Mouse (Mus musculus): ENCODE results near the gene Bgn.

Gene Bgn

DNA sequence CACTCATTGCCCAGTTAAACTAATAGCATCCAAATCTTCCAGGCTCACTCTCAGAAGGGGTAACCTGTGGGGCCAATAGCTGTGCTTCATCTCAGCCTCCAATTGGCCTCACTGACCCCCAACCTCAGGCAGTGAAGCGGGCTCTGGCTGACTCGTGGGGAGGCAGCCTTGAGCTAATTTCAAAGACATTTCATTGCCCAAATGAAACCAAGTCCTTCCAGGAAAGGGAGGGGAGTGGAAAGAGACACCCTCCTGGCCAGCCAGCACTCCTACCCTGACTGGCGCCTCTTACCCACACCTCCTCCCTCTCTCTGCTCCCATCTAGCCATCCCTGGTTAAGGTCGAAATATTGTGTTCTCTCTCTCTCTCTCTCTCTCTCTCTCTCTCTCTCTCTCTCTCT, 6.8 kb downstream of the Bgn start:
- DNase-seq (ENCODE audit: low read depth, low spot score): no peak

DNA sequence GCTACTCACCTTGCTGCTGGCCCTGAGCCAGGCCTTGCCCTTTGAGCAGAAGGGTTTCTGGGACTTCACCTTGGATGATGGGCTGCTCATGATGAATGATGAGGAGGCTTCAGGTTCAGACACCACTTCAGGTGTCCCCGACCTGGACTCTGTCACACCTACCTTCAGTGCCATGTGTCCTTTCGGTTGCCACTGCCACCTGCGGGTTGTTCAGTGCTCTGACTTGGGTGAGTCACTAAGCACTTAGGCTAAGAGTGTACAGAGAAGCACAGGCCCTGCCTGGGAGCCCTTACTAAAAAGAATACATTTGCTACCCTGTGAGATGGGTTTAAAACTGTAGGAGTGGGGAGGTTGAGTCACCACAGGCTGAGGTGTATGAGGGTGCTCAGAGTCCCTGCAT, 7.4 kb downstream of the Bgn start:
- DNase-seq (ENCODE audit: low read depth, low spot score): no peak

DNA sequence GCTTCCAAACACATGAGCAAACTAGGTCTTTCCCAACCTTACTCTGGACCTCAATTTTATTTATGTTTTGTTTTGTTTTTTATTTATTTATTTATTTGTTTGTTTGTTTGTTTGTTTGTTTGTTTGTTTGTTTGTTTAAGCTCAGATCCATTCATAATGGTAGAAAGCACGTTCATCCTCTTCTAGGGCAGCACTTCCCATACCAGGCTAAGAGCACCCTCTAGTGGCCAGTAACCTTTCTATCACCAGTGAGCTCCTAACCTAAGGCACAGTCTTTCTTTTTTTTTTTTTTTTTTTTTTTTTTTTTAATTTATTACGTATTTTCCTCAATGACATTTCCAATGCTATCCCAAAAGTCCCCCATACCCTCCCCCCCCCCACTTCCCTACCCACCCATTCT, 10.2 kb downstream of the Bgn start:
- DNase-seq (ENCODE audit: low read depth, low spot score): peak; percentile 76

DNA sequence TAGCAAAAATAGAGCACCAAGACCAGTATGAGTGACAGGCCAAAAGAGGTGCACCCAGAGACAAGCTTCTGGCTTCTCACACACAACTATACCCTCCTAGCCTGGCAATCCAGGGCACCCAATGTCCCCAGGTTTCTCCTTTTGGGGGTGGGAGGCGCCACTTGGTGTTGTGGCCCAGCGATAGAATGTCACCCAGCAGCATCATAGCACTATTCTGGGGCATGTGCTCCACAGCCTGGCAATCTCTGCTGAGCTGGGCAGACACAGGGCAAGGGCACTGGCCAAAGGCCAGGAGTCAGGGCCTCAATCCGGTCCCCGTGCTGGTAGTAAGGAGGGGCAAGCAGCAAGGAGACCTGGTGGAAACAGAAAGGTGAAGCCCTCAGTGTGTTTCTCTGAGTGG, 13.3 kb downstream of the Bgn start:
- no peak for DNase-seq (ENCODE audit: low read depth, low spot score)

DNA sequence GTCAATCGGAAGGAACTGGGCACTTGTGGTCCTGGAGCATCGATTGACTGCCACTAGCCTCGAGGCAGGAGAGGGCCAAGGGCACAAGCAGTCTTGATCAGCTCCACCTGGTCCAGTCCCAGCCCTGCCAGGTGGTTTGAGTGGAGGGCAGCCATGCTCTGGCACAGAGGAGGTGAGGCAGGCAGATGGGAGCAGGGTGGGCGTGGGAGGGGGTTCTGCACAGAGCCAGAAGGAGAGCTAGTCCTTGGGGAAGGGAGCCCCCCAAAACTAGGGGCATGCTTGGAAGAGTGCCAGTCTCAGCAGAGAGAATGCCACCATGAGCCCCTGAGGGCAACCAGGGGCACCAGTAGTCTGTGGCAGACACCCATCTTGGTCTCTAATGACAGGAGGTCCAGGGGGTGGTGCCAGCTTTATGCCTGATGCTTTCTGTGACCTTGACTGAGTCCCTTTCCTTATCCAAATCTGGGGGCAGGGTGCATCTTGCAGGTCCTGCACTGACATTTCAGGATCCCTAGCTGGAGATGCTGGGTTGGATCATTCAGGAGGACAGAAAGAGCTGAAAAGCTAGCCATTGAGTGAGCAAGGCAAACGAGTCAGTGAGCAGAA, 21.8 kb downstream of the Bgn start:
- no peak for DNase-seq (ENCODE audit: low read depth, low spot score)

DNA sequence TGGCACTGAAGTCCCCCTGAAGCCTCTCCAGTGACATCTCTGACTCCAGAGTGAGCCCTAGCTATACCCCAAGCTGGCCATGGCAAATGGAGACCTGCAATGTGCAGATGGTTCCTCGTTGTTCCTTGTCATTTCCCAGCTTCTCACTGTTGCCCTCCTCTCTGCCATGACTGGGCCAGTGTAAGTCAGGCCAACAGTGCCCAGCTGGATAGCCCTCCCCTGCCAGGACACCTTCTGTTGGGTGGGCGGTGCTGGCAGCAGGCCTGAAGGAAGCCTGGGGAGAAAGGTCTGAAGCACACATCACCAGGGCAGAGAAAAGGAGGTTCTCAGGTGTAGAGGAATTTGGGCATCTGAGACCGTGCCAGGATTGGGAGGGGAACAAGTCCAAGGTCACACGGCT, 23.2 kb downstream of the Bgn start:
- DNase-seq (ENCODE audit: low read depth, low spot score): no peak

DNA sequence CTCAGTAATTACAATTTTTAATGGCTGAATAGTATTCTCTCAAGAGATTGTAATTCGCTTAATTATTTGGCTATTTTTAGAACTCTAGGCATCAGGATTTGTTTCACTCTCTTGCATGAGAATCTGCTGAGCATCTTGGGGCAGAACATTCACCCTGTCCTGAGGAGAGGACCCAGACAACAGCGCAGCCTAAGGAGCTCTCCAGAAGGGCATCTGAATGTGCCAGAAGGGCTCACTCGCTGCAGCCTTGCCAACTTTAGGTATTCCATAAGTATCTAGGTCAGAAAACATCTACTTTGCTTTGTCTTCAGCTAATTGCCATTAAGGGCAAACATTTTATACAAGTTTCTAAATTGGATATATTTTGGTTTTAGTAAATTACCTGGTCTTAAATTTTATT, 25.8 kb downstream of the Bgn start:
- DNase-seq (ENCODE audit: low read depth, low spot score): no peak

DNA sequence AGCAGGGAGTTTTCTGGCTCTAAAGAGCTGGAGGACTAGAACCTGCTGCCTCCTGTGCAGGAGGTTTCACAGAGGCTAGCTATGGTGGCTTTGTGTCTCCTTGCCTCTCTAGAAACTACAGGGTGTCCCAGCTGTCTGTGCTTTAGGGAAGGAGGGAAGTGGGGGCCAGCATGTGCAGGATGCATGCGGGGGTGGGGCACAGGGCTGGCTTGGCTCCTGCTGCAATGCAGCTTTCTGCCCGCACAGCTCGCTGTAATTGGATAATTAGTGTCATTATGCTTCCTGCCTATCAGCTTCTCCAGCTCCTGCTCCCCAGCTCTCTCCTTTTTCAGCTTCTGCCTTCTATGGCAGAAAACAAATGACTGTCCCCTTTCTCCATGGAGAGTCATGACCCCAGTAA, 29.5 kb downstream of the Bgn start:
- DNase-seq (ENCODE audit: low read depth, low spot score): no peak

DNA sequence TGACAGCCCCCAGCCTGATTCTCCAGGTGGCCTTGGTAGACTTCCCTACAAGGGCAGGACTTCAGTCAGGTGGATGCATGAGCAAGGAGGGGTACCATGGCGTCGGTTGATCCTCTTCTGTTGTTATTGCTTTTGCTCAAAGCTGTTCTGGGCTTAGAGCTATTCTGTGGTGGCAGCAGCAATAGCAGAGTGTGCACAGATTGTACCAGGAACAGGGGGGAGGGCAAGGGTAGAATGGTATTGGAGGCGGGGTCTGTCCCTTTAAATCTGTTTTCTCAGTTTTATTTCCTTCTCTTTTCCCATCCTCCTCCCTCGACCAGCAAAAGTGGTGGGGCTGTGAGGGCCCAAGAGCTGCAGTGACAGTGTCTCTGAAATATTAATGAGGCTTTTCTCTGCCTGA, 33.2 kb downstream of the Bgn start:
- DNase-seq (ENCODE audit: low read depth, low spot score): no peak

DNA sequence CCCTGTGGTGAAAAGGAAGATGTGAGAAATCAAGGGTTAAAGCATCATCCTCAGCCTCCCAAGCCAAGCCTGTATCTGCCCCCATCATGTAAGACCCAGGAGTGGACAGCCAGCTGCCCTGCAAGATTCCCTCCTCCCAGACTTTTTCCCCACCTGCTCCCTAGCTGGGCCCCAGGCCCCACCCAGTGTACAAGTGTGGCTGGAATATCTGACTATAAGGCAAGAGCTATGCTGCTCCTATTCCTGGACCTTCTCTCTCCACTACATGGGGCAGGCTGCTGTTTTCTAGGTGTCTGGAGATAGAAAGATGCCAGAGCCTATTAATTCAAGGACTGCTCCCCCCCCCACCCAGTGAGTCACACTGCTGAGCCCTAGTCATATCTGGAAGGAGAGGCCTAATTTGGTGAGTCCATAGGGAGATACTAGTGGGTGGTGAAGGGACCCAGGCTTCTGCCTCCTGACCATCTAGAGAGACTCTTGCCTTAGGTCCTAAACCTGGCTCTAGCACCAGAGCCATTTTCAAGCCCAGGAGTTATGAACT, 33.7 kb downstream of the Bgn start:
- DNase-seq (ENCODE audit: low read depth, low spot score): no peak

DNA sequence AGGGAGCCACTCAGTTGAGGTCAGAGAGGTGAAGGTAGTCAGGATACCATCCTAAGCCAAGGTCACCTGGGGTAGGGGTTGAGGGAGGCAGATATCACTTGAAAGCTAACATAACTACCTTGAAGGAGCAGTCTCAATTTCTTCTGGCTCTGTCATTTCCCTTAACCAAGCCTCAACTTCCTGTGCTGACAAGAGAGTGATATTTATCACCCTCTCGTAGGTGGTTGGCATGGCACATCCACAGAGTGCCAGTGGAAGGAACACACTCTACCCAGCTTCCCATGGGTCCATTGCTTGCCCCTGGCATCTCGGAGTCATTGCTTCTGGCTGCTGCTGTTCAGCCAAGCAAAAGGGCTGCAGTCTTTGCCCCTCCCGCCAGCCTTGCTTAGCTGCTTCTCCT, 37.3 kb downstream of the Bgn start:
- peak; percentile 6 for DNase-seq (ENCODE audit: low read depth, low spot score)

DNA sequence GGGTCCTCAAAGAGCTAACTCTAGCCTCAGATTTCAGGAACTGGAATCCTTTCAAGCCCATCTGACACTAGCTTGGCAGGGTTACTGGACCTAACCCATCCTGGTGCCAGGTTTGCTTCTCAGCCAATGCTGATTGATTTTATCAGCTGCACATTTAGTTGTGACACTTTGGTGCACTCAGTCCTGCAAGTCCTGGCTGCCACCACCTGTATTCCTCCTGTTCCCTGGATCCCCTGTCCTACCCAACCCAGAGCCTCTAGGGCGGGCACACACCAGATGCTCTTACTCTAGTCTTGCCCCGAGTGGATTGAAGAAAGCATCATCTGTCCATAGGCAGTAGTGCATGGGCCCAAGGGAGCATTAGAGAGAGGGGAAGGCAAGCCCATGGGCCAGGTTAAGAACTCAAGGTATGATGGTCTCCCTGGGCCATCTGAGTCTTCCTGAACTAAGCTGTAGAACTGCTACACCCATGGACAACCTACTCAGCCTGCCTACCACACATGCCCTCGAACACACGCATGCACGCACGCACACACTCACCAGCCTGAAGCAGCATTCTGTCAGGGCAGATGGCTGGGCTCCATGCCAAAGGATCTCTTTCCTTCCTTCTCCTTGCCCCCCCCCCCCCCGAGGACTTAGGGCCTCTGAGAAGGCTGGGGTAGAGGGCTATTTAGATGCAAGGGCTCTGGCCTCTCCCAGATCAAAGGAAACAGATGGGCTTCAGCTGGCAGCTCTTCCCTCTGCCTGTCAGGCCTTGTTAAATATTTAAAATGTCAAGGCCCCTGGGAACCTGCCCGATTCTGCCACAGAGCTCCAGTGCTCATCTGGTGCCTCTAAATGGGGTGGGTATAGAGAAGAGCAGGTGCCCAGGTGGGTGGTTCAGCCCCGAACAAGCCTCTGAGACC, 41.2 kb downstream of the Bgn start:
- no peak for DNase-seq (ENCODE audit: low read depth, low spot score)

DNA sequence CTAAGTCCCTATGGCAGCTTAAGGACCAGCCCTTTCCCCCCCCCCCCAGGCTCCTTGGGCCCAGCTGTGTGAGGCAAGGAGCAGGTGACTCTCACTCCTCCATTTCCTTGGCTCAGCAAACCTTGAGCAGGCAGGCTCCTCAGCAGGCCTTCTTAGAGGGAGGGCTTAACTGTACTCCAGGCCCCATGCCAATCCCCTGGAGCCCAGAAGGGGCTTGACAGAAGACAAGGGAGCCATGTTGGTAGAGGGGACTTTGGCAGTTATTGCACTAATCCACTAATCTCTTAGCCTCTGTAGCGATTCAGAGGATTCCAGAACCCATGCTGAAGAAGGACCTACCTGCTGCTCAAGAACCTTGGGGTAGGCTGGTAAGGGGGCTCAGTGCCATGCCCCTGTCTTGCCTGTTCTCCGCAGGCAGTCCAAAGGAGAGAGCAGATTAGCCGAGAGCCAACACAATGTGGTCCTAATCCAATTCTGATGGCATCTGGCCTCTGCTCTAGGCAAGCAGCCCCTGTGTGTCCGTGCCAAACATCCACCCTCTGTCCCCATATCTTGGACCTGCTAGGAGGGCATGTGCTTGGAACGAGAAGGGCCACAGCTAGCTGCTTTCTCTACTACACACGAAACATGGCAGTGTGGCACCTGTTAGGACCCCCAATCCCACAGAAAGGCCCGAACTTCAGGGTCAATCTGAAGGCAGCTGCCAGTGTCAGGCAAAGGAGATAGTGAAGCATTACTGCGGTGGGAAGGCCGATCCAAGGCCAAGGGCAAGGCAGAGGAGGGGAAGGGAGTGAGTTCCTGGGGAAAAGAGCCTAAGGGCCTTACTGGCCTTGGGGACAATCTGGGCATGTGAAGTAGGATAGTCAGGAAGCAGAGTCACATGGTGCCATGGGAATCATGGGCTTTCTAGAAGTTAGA, 42.1 kb downstream of the Bgn start:
- no peak for DNase-seq (ENCODE audit: low read depth, low spot score)

DNA sequence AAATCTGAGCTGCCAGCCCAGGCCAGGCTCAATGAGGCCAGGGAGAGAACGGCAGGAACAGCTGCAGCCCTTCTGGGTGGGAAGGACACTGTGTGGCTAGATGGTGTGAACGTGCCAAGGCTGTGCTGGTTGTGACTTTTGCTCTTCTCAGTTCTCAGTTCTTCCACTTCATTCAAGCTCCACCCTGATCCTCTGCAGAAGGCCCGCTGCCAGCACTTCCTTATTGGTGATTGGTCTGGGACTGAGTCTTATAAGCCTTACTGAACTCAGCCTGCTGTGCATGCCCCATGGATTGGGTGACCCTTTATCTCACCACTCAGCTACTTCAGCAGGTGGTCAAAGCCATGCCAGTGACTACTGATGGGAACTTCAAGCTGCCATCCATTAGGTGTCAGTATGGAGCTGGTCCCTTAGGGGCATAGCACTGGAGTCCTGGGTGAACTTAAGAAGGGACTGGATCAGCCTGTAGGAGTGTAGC, 43.0 kb downstream of the Bgn start:
- DNase-seq (ENCODE audit: low read depth, low spot score): no peak

DNA sequence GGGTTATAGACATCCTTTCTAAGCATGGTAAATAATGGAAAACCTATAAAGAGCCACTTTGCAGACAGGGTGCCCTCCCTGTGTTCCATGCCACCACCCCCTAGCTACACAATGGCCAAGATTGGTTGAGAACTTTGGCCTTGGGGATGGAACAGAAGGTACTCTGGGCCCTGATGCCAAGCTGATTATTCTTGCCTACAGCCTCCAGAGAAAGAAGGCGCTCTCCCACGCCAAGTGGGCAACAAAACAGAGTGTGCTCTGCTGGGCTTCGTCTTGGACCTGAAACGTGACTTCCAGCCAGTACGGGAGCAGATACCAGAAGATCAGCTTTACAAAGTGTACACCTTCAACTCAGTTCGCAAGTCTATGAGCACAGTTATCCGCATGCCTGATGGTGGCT, 54.5 kb downstream of the Bgn start:
- DNase-seq (ENCODE audit: low read depth, low spot score): no peak

DNA sequence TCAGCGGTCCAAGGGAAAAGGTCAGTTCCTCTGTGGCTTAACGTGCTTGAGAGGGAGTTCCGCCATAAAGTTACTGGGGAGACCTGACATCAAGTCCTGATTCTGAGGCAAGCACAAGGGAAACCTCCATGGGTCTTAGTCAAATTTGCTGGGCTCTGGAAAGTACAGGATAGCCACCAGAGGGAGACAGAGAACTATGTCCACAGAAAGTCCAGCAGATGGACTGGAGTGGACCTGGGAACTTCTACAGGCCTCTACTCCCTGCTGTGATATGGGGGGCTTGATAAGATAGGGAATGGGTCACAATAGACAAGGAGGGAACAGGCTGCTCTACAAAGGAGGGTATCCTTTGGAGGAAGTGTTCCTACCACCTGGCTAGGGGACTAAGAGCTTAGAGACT, 59.9 kb downstream of the Bgn start:
- DNase-seq (ENCODE audit: low read depth, low spot score): no peak

Data from CD4-positive helper T cell, adult 2 months (primary cell).